Mouse (Mus musculus): ENCODE measurements around the gene Camk1d. TPM values are rescaled to one million over a fixed set of nuclear protein-coding genes. Genes with fewer than 3 reads are reported as not detected.
"Not testable (repeated sequence)": the region's sequence is repeated elsewhere in the genome, so short reads cannot be mapped to it uniquely, and the experiment has no call there.

The Camk1d gene
- total RNA-seq, 2 experiments from 2014 or later: 2.2 to 7.5 TPM

DNA sequence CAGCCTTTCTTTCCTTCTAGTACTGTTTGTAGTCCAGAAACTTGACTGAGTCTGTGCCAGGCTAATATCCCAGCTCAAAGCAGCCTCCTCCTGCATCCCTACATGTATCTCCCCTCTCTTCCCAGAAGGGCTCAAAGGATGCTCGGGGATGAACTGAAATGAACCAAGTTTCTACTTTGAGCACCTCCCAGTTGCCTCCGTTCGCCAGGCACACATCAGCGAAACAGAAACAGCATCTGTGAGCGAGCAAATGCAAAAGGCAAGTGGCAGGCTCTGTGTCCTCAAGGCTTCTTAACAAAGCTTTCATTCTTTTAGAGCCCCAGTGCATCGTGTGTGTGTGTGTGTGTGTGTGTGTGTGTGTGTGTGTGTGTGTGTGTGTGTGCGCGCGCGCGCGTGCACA is 409.9 kb downstream of the Camk1d start:
- ATAC-seq (replicated peaks; ENCODE audit: low FRiP score, poor library complexity, severe bottlenecking): no peak

DNA sequence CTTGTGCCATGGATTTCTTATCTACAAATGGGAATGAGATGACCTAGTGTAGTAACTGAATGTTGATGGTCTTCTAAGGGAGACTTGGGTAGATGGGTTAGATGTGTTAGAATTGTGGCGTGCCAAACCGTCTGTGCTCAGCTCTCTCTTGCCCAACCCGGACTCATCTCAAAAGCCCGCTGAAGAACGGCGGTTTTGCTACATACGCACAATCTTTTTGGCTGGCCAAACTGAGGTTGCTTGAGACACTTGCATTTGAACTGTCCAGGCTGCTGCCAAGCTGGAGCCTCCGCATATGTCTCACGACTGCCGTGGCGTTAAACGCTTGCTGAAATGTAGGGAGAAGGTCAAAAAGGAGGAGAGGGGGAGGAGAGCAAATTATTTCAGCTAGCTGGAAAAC is 413.0 kb downstream of the Camk1d start:
- no peak for ATAC-seq (replicated peaks; ENCODE audit: low FRiP score, poor library complexity, severe bottlenecking)

DNA sequence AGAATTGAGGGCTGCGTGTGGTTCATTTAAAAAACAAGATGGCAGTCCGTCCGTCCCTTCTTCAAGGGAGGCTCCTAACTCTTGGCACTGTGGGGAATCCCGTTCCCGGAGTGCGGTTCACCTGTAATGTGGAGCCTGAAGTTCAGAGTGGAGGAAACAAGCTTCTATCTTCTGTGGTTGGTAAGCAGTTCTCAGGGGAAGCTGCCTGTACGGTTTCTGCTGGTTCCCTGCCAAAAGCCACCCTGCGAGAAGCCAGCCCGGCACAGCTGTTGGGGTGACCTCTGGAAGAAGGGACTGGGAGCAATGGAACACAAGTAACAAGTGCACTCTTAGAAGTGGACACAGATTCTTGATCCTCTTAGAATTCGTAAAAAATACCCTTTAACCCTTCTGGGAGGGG is 416.2 kb downstream of the Camk1d start:
- no peak for ATAC-seq (replicated peaks; ENCODE audit: low FRiP score, poor library complexity, severe bottlenecking)

DNA sequence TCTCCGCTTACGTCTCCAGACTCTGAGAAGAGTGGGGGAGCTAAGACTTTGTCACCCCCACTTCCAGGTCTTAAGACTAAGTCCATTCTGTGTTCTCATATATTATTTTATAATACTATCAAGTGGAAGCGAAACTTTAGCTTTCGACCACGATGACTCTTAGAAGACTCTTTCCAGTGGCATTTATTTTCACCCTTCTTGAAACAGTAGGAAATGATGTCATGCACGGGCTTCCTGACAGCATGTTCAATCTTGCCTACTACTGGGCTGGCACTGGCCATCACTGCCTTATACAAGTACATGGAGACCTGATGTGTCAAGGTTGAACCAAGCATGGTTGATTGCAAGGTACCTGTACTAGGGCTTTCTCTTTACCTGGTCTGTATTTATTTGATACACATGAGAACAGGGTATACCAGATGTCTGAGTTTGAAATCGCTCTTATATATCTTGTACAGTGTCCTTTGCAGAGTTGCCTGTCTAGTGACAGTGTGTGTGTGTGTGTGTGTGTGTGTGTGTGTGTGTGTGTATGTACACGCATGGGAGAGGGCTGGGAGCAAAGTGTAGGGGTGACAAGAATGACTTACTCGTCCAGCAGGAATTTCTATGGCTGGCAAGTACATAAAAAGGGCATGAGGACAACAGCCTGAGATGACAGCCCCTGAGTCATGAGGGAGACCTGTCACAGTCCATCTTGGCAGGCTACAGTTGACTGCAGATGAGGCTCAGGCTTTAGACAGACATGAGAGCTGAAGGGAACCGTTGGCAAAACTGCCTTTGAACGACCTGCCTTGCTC is 417.4 kb downstream of the Camk1d start:
- no peak for ATAC-seq (replicated peaks; ENCODE audit: low FRiP score, poor library complexity, severe bottlenecking)

DNA sequence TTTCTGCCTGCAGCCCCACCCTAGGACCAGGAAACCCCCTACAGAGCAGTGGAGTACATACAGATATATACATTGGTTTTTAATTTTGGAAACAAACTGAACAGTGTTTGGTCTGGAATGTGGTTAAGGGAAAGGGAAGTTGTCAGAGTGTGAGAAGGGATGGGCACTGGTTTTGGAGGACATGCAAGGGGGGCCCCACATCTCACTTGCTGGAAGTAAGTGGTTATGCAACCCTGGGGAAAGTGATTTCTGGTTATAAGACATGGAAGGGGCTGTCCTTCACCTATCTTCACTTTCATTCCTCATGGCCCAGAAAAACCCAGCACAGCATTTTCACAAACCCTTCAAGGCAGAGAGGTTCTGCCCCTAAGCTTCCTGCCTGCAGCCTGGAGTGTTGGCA is 419.2 kb downstream of the Camk1d start:
- no peak for ATAC-seq (replicated peaks; ENCODE audit: low FRiP score, poor library complexity, severe bottlenecking)

DNA sequence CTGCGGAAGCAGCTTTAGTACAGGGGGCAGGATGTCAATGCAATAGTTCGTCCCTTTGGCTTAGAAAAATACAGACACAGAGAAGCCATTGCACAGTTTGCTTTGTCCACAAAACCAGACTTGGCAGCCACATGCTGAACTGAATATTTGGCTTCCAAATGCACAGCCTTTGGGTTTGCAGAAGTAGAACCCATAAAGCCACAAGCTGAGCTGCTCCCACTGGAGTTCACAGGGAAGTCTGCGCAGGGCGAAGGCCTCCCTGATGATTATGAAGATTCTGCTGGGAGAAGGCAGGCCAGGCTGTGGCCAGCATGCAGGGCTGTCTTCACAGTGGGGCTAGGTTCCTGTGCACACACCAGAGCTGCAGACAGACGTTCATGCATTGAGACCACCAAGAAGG is 419.9 kb downstream of the Camk1d start:
- ATAC-seq (replicated peaks; ENCODE audit: low FRiP score, poor library complexity, severe bottlenecking): no peak

DNA sequence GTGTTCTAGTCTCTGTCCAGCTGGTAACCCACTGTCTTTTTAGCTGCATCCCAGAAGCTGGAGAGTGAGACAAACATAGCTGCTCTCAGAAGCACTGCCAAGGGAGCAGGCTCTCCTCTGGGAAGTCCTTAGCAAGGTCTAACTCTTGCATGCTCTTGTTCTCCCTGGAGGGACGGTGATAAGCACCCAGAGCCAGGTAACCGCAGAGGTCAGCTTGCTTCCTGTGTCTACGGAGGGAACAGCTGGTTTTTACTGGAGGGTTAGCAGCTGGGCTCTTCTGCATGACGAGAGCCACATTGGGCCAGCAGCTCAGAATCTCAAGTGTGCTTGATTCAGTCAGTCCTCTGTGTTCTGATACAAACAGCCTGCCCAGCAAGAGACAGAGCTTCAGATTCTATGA is 425.7 kb downstream of the Camk1d start:
- no peak for ATAC-seq (replicated peaks; ENCODE audit: low FRiP score, poor library complexity, severe bottlenecking)

DNA sequence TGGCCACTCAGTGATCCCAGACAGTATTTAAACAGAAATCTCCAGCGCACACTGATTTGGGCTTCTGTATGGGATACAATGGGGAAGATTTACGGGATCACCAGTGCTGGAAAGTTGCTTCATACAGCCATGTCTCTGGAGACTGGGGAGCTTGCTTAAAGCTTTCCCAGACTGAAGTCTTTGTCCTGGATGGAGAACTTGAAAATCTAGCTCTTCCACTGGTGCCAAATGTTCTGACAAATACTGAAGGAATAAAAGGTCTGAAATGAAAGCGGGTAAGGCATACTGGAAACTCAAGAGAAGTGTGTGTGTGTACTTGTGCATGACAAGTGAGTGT is 427.3 kb downstream of the Camk1d start:
- no peak for ATAC-seq (replicated peaks; ENCODE audit: low FRiP score, poor library complexity, severe bottlenecking)

DNA sequence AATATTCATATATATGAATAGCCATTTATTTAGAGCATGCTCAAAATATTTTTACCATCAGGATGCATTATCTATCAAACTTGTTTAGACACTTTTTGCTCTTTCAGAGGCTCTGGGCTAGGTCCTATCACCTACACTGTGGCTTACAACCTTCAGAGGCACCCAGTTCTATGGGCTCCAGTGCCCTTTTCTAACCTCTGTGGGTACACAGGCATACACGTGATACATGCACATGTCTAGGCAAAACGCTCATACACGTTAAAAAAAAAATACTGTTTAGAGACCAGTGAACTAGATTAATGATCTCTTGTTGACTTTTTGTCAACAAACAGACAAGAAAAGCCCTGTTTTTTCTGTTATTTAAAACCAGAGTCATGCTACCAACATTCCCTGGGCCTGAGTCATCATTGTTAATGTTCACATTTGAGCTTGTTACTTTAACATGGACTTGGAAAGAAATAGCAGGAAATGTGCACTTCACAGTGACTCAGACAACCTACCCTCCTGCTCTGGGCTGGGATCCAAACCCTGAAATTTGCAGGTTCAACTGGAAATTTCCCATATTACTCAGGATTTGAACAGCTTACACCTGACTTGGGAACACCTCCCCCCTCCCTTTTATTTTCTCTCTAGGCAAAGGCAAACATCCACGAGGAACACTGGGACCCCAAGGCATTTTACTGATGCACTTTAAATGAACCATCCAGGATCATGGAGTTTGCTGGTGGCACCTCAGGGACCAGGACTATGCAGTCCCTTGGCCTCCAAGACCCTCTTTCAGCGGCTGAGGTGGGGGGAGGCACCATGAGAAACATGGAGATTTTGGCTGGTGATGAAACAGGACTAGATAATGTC is 427.9 kb downstream of the Camk1d start:
- no peak for ATAC-seq (replicated peaks; ENCODE audit: low FRiP score, poor library complexity, severe bottlenecking)

DNA sequence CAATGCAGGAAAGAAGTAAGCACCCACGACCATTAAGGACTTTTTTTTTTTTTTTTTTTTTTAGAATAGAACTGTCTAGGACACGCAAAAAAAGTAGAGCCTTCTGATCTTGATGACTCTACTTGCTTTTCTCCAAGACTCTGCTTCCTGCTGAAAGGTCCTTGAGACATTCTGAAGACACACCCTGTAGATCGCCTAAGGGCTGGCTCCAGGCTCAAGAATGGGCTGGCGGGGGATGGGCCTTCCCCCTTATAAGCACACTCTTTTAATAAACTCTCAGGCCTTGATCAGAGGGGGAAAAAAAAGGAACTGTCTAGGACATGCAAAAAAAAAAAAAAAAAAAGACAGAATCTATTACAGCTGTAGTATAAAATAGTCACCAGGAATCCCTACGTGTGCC is 430.0 kb downstream of the Camk1d start:
- ATAC-seq (replicated peaks; ENCODE audit: low FRiP score, poor library complexity, severe bottlenecking): no peak

DNA sequence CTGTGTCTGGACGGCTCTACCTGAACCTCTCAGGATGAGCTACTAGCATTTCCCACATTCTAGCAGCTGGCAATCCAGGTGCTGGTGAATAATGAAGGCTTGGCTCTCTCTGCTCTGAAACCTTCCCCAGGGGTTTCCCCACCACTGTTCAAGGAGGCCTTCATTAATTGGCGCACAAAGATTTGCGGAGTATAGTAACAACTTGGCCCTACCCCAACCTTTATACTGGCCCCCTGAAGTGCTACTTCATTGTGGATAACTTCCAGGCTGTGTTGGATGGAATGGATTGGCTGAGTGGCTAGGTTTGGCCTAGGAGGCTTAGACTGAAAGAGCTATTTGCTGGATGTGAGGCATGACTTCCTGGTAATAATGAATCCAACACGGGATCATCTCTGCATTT is 431.7 kb downstream of the Camk1d start:
- ATAC-seq (replicated peaks; ENCODE audit: low FRiP score, poor library complexity, severe bottlenecking): no peak

DNA sequence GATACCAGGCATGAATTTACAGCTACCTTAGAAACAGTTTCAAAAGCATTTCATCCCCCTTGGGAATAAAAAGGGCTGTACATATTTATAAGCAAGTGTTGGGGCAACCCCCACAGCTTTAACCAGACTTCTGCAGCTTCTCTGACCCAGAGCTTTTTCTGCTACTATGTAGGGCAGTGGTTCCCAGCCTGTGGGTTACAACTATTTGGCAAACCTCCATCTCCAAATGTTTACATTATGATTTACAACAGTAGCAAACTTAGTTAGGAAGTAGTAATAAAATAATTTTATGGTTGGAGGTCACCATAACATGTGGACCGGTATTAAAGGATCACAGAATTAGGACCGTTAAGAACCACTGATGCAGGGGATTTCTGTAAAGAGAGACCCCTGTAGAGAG is 446.3 kb downstream of the Camk1d start:
- no peak for ATAC-seq (replicated peaks; ENCODE audit: low FRiP score, poor library complexity, severe bottlenecking)

DNA sequence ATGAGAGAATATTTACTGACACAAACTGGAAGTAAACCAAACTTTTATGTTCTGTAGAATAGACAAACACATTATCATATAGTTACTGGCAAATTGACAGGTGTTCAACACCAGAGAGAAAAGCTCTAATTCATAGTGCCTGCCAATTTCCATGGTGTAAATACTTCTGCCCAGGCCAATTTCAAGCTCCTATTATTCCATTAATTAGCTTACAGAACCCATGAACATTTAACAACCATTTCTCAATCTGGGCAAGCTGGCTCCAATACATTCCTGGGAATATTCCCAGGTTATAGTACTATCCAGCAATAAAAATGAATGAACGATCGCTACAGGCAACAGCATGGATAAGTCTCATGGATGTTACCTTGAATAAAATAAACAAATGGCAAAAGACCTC is 452.0 kb downstream of the Camk1d start:
- ATAC-seq (replicated peaks; ENCODE audit: low FRiP score, poor library complexity, severe bottlenecking): no peak

DNA sequence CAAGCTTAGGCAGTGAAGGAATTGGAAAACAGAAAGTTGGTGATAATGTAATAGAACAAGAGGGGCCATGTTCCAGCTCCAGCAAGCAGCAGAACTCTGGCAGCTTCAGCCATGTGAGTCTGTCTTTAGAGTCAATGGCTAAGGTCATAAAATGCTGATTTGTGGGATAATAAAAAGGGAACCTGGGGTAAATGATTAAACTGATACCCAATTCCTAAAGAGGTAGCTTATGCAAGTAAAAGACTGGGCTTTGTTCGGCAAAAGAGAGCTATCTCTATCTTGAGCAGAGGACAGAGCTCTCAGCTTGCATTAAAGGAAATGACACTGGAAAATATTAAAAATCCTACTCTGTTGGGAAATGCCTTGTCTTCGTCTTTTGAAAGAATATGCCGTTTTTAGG is 456.1 kb downstream of the Camk1d start:
- no peak for ATAC-seq (replicated peaks; ENCODE audit: low FRiP score, poor library complexity, severe bottlenecking)

DNA sequence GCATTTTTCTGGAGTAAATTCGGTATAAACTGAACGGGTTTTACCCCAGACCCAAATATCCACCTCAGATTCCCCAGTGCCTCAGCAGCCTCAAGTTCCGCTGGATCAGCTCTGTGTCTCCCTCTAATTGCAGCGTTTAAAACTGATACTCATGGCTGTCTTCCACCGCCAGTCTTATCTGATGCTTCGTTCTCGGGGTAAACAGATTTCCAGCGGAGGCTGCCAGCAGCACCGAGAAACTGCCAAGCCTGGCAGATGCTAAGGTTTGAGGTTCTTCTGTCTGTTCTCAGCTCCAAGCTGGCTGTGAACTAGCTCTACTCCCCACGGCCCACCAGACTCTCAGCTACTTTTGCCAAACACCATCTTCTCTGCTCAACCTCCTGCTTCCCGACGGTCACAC is 464.3 kb downstream of the Camk1d start:
- no peak for ATAC-seq (replicated peaks; ENCODE audit: low FRiP score, poor library complexity, severe bottlenecking)

DNA sequence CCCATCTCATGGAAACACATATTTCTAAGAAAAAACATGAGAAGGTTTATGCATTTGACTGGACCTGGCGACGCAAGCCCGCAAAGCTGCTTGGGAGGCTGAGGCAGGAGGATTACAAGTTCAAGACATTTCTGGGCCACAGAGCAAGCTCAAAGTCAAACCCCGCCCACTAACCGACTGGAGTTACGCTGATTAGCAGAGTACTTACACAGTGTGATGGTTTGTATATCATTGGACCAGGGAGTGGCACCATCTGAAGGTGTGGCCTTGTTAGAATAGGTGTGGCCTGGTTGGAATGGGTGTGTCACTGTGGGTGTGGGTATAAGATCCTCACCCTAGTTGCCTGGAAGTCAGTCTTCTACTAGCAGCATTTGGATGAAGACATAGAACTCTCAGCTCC is 465.1 kb downstream of the Camk1d start:
- ATAC-seq (replicated peaks; ENCODE audit: low FRiP score, poor library complexity, severe bottlenecking): not testable (repeated sequence)

Other genes starting within 250 kb of the Camk1d start
- gene Nudt5, start 130.5 kb upstream of the Camk1d start, total RNA-seq (2015; ENCODE audit: low replicate concordance): 21.0 and 32.1 TPM in 2 replicates
- 26.5 and 42.9 TPM in 2 replicates for gene Nudt5, start 130.5 kb upstream of the Camk1d start, total RNA-seq (2017; ENCODE audit: low replicate concordance)
- 77.5 and 155 TPM in 2 replicates for gene Cdc123, start 130.6 kb upstream of the Camk1d start, total RNA-seq (2015; ENCODE audit: low replicate concordance)
- 20.9 and 74.2 TPM in 2 replicates for gene Cdc123, start 130.6 kb upstream of the Camk1d start, total RNA-seq (2017; ENCODE audit: low replicate concordance)
- 2.2 TPM in 1 of 2 replicates, not detected in the other for gene Gm13199, start 148.4 kb upstream of the Camk1d start, total RNA-seq (2015; ENCODE audit: low replicate concordance)
- 1.1 TPM in 1 of 2 replicates, not detected in the other for gene Gm13199, start 148.4 kb upstream of the Camk1d start, total RNA-seq (2017; ENCODE audit: low replicate concordance)
- gene Sec61a2, start 180.9 kb upstream of the Camk1d start, total RNA-seq (2015; ENCODE audit: low replicate concordance): 15.9 and 31.4 TPM in 2 replicates
- 19.4 and 21.5 TPM in 2 replicates for gene Sec61a2, start 180.9 kb upstream of the Camk1d start, total RNA-seq (2017; ENCODE audit: low replicate concordance)
- 0.84 TPM in 1 of 2 replicates, not detected in the other for gene Dhtkd1, start 228.3 kb upstream of the Camk1d start, total RNA-seq (2015; ENCODE audit: low replicate concordance)
- 0.26 TPM in 1 of 2 replicates, not detected in the other for gene Dhtkd1, start 228.3 kb upstream of the Camk1d start, total RNA-seq (2017; ENCODE audit: low replicate concordance)
- 35.0 and 39.0 TPM in 2 replicates for gene Upf2, start 237.0 kb upstream of the Camk1d start, total RNA-seq (2015; ENCODE audit: low replicate concordance)
- 36.2 and 40.4 TPM in 2 replicates for gene Upf2, start 237.0 kb upstream of the Camk1d start, total RNA-seq (2017; ENCODE audit: low replicate concordance)